Mouse (Mus musculus) c-Kit-positive CD71-positive TER-119-negative erythroid progenitor cells, embryonic 14.5 days (primary cell): ENCODE data around the gene Urgcp.

Source experiments
- DNase-seq: peaks from one replicate; pipeline ENCODE4 v3.0.0-alpha.2; 2013; ENCODE audit warnings: low read depth

Urgcp gene

DNA sequence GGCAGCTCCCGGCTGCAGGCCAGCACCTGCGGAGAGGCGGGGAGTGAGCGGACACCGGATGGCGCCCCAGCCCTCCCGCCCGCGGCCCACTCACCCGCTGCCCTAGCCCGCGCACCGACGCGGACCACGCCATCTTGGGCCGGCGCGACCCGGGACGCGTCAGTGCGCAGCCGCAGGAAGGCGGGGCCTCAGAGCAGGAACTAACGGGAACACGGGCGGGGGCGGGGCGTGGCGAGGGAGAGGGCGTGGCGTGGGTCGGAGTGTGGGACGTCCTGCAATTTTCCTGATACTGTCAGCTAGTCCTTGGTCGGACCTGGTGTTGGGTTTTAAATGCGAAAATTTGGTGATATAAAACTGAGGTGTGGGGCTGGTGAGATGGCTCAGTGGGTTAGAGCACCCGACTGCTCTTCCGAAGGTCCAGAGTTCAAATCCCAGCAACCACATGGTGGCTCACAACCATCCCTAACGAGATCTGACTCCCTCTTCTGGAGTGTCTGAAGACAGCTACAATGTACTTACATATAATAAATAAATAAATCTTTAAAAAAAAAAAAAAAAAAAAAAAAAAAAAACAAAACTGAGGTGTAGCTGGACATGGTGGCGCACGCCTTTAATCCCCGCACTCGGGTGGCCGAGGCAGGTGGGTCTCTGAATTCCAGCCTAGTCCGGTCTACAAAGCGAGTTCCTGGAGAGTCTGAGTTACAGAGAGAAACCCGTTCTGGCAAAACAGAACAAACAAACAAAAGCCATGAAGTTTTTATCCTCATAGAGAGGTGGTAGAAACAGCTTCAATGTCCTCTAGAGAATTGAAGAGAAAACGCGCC is 54.4 kb downstream of the Urgcp start:
- peak; percentile 85 for DNase-seq

DNA sequence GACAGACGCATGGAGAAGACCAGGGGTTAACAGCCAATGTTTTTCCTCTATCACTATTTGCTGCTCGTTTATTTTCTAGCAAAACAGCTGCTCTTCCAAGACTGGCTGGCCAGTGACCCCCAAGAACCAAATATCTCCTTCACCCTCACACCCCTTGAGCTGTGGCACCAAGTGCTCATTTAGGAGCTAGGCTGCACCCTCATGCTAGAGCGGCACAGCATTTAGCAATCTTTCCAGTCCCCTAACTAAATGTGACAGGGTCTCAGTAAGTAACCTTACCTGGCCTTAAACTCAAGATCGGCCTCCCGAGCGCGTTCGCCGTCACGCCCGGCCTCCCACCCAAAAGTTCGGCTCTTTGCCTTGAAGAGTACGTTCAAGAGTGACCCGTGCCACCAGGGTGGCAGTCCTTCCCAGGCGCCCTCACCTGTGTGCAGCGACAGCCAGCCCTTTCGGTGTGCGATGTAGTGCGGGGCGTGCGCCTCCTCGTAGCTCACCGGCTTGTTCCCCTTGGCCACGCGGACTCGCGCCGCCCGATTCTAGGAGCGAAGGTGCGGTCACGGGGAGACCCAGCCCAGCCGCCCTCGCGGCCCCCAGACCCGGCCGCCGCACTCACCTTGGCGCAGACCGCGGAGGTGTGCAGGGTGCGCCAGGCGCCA is 55.2 kb downstream of the Urgcp start:
- DNase-seq = no peak

DNA sequence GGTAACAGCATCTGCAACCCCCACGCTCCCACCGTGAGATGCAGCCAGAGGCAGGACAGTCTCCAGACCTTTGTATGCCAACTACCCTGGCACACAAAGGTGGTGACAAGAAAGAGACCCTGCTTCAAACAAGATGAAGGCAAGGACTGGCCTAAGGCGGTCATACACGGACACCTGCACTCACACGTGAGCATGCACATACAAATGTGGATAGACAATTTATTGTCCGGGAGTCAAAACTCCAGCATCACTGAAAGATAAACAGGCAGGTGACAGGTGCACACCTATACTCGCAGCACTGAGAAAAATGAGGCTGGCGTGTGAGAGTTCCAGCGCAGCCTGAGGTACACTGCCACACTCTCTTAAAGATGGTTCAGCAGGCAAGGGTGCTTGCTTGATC is 56.2 kb downstream of the Urgcp start:
- no peak for DNase-seq

DNA sequence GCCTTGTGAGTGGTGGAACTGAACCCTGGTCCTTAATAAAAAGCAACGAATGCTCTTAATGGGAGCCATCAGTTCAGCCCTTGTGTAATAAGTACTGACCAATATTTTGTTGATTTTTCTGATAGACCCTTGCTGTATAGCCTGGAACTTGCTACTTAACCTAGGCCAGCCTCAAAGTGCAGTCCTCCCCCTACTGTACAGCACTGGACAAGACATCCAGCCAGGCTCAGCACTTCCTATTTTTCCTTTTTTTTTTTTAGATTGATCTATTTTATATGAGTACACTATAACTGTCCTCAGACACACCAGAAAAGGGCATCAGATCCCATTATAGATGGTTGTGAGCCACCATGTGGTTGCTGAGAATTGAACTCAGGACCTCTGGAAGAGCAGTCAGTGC is 58.8 kb downstream of the Urgcp start:
- DNase-seq = no peak

DNA sequence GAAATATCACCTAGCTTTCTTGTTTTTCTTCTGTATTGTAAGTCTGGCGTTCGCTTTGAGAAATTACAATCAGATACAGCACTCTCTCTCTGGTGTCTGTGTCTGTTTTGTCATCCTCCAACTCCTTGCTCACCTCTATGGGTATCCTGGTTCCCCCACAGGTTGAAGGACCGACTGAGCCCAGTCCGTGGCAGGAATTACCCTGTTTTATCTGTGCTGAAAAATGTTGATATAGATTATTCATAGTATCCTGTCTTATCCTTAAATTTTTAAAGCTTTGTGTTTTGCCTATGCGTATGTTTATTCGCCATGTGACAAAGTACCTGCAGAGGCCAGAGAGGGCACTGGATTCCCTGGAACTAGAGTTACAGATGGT is 59.2 kb downstream of the Urgcp start:
- DNase-seq = no peak

DNA sequence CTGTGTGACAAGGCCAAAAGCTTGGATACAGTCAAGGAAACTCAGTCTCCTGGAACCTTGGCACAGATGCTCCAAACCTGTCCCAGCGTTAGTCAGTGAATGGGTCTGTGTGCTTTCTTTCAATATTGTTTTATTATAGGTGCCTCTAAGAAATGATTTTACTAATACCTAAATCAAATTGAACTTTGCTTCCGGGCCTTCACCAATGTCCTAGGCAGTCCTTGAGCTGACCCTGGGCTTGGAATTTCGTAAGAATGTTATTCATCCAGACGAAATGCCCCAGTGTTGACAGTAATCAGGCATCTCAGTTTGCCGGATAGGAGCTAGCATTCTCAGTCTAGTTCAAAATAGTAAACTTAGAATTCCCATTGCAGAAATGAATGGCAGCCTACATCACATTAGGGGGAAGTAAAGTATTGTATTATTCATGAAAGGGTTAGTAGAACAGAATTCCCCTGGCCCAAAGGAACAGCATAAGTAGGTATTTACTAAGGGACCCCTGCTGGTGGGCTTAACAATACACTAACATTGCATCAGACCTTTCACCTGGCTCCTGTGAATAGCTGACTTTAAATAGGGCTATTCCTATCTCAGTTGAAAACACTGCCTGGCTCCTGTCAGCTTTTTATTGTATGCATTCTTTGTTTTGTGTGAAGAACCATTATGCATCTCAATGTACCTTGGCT is 59.8 kb downstream of the Urgcp start:
- DNase-seq = no peak

DNA sequence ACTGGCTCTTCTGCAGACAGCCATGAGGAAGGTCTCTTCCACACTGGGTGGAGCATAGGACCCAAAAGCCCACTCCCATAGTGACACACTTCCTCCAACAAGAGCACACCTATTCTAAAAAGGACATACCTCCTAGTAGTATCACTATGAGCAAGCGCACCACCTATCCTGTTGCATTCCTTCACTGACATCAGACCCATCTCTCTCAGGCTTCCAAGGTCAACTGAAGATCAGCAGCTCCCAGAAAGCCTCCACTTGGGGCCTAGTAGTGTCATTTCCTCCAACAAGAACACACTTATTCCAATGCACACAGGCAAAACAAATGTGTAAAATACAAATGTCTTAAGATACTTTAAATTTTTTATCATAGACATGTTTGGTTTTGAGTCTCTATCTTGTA is 60.4 kb downstream of the Urgcp start:
- no peak for DNase-seq

DNA sequence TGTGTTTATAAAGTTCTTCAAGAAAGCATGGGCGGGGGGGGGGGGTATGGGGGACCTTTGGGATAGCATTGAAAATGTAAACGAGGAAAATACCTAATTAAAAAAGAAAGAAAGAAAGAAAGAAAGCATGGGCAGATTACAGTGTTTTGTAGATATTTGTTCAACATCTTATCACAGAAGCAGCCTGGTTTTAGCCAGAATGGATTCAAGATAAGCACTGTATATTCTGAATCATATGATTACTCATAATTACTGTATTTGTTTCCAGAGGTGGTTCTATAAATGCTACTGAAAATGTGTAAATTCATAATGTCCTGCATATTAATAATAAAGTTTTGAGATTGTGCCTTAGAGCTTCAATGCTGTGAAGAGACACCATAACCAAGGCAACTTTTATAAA is 60.9 kb downstream of the Urgcp start:
- DNase-seq = no peak

DNA sequence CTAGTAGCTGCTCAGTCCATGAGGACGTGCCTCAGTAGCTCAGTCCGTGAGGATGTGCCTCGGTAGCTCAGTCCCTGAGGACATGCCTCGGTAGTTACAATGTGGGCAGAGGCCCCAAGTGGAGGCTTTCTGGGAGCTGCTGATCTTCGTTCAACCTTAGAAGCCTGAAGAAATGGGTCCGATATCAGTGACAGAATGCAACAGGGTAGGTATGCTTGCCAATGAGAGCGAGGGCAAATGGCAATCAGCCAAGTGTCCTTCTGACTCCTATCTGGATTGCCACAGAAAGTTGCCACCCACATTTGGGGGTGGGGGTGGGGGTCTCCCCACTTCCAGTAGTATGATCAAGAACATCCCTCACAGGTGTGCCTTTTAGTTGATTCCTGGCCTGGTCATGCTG is 61.4 kb downstream of the Urgcp start:
- DNase-seq = no peak

DNA sequence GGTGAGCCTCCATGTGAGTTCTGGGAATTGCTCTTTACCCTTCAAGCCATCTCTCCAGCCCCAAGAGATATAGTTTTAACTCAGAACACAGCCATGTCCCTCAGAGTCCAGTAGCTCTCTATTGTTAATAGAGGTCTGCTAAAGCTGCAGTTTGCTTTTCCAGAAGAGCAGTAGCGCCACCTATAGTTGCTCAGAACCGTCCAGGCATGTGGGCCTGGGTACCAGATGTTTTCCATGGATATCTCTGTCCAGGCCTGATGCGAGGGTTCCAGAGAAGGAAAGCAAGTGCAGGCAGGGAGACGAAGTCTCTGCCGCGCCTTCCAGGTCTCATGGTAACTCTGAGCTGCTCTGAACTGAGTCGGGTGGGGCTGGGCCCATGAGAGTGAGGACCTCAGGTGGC is 70.4 kb downstream of the Urgcp start:
- no peak for DNase-seq

DNA sequence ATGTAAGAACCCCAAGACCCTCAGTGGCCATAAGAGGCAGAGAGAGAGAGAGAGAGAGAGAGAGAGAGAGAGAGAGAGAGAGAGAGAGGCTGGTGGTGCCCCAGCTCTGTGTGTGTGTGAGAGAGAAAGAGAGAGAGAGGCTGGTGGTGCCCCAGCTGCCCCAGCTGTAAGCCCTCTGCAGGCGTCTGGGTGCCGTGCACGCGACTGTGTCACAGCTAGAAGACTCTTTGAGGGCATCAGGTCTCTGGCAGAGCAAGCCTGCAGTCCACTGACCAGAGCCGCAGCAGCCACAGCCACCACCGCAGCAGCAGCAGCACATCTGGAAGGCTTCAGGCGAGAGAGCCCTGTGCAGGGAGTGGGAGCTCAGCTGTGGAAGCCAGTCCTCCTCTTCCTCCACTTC is 77.9 kb downstream of the Urgcp start:
- no peak for DNase-seq

DNA sequence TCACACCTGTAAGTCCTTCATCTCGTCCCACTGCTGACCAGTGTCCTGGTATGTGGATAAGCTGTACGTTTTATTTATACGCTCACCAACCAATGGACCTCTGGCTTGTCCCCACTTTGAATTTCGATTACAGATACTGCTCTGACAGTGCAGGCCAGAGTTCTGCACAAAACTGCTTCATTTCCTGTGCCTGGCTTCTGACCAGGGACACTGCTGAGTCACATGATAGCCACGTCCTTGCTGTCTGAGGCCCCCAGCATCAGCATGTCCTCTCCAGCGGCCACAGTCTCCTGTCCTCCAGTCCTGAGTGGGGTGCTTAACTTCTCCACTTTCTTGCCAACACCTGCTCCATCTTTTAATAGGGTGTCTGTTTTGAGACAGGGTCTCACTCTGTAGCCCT is 79.6 kb downstream of the Urgcp start:
- no peak for DNase-seq
